Mouse (Mus musculus): Measurements from ENCODE around the gene T. TPM values are rescaled to one million over a fixed set of nuclear protein-coding genes. Genes with fewer than 3 reads are reported as not detected.

Gene T
- polyA plus RNA-seq, 1 experiment from 2014 or later: 0.94 TPM

DNA sequence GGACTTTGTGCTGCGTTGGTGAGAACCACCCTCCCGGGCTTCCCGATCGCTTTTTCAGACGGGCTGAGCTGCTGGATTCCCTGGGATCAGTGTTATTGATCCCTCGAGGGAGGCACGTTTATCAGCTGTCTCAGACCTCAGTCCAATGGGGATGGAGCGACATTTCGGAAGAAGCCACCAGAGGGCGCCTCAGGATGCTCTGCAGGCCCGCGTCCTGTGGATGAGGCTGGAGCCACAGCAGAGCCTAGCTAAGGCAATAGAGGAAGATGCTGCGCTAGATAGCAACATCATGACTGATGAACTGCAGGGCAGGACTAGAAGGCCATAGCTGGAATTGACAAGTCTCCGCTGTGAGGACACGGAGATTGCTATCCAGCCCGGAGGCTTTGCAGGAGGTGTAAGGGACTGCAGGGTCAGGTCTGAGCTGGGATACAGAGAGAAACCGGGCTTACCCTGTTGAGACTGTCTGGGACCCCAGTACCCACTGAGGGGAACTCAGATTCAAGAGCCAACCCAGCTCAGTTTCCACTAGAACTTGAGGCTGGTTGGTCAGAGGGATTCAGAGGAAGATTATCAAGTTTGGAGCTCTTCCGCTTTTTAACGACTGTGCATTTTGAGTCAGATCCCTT is 34.6 kb downstream of the T start:
- Histone ChIP-seq H3K36me3 (no peaks in the 10 kb centered on the region), H3K4me1 (no peaks in the 10 kb centered on the region), H3K27me3 (peaks cover 23% of the 10 kb centered on the region), H3K4me3 (replicated peaks) (no peak overlapping the region), H3K9ac (no peak overlapping the region), H3K4me2 (replicated peaks) (no peak overlapping the region), H3K9me3 (replicated peaks) (no peaks in the 10 kb centered on the region), H3K27ac (replicated peaks) (no peak overlapping the region)
- 16% methylated on average over 19 of the region's 19 CpGs for WGBS
- 0 out of 2 replicates have a peak, but pooled peaks have one; percentile 34 for ATAC-seq (ENCODE audit: insufficient number of reproducible peaks, low FRiP score, low TSS enrichment, low read depth)

GRCm38 (mm10) chr17:8478554-8478953 is 44.3 kb downstream of the T start:
- Histone ChIP-seq H3K4me3 (replicated peaks) (no peak overlapping the region), H3K27me3 (no peaks in the 10 kb centered on the region), H3K4me2 (replicated peaks) (no peak overlapping the region), H3K9ac (no peak overlapping the region), H3K4me1 (no peaks in the 10 kb centered on the region), H3K9me3 (replicated peaks) (no peaks in the 10 kb centered on the region), H3K36me3 (no peaks in the 10 kb centered on the region), H3K27ac (replicated peaks) (no peak overlapping the region)
- WGBS: 36% methylated on average over 3 of the region's 3 CpGs
- ATAC-seq (ENCODE audit: insufficient number of reproducible peaks, low FRiP score, low TSS enrichment, low read depth): no peak

DNA sequence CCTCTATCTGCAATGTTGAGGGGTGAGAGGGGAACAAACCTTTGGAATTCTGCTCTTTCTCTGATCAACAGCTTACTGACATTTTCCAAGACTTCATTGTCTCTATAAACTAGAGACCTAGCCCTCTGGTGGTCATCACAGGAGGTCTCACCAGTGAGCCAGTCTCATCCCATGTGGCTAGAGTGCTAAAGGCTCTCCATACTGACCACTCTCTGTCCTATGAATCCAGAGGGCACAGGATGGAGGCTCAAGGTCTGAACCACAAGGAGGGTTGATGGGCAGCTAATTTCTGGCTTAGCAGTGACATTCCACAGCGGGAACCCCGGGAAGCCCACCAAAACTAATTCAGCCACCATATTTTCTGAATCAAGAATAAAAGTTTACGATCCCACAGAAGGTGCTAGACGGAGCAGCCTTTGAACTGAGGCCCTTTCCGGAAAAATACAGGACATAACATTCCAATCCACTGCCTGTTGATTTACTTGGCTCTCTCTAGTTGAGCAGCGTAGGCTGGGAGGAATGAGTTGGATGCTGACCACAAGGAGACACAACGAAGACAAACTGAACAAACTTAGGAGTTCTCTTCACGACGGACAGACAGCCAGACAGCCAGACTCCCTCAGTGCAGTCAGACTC is 45.4 kb downstream of the T start:
- Histone ChIP-seq H3K4me3 (replicated peaks) (no peak overlapping the region), H3K36me3 (no peaks in the 10 kb centered on the region), H3K4me2 (replicated peaks) (no peak overlapping the region), H3K9me3 (replicated peaks) (no peaks in the 10 kb centered on the region), H3K4me1 (no peaks in the 10 kb centered on the region), H3K27ac (replicated peaks) (no peak overlapping the region), H3K9ac (no peak overlapping the region), H3K27me3 (no peaks in the 10 kb centered on the region)
- 78% methylated on average over 9 of the region's 9 CpGs for WGBS
- ATAC-seq (ENCODE audit: insufficient number of reproducible peaks, low FRiP score, low TSS enrichment, low read depth): no peak

GRCm38 (mm10) chr17:8481797-8482196 is 47.6 kb downstream of the T start:
- Histone ChIP-seq H3K9ac (no peak overlapping the region), H3K27me3 (no peaks in the 10 kb centered on the region), H3K4me3 (replicated peaks) (no peak overlapping the region), H3K4me2 (replicated peaks) (no peak overlapping the region), H3K4me1 (no peaks in the 10 kb centered on the region), H3K36me3 (no peaks in the 10 kb centered on the region), H3K27ac (replicated peaks) (no peak overlapping the region), H3K9me3 (replicated peaks) (no peaks in the 10 kb centered on the region)
- WGBS: 88% methylated on average over 10 of the region's 10 CpGs
- ATAC-seq (ENCODE audit: insufficient number of reproducible peaks, low FRiP score, low TSS enrichment, low read depth): no peak

DNA sequence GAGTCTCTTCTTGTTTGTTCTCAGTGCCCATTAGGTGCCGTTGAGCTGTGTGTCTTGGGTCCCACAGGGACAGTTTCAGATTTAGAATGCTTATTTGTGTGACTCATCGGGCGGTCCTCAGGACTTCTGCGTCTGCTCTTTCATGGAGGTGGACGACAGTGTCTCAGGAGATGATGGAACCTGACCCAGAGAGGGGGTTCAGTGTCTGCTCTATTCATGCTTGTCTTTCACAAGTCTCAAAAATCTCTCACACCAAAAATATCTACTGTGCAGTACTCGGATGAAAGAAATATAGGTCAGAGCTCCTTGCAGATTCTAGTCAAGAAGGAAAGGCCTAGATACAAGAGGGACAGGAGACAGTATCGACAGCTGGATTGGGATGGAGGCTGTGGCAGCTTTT is 48.7 kb downstream of the T start:
- Histone ChIP-seq H3K9ac (no peak overlapping the region), H3K9me3 (replicated peaks) (no peaks in the 10 kb centered on the region), H3K4me1 (peaks cover 4% of the 10 kb centered on the region; the same call in 1 of the 2 replicates), H3K4me2 (replicated peaks) (no peak overlapping the region), H3K27me3 (no peaks in the 10 kb centered on the region), H3K4me3 (replicated peaks) (no peak overlapping the region), H3K36me3 (no peaks in the 10 kb centered on the region), H3K27ac (replicated peaks) (no peak overlapping the region)
- 81% methylated on average over 7 of the region's 7 CpGs for WGBS
- no peak for ATAC-seq (ENCODE audit: insufficient number of reproducible peaks, low FRiP score, low TSS enrichment, low read depth)

GRCm38 (mm10) chr17:8484246-8484645 is 50.0 kb downstream of the T start:
- Histone ChIP-seq H3K4me2 (replicated peaks) (no peak overlapping the region), H3K36me3 (no peaks in the 10 kb centered on the region), H3K9ac (no peak overlapping the region), H3K9me3 (replicated peaks) (no peaks in the 10 kb centered on the region), H3K27ac (replicated peaks) (no peak overlapping the region), H3K4me1 (peaks cover 5% of the 10 kb centered on the region; the same call in 1 of the 2 replicates), H3K27me3 (no peaks in the 10 kb centered on the region), H3K4me3 (replicated peaks) (no peak overlapping the region)
- no peak for ATAC-seq (ENCODE audit: insufficient number of reproducible peaks, low FRiP score, low TSS enrichment, low read depth)
- 60% methylated on average over 3 of the region's 3 CpGs for WGBS

DNA sequence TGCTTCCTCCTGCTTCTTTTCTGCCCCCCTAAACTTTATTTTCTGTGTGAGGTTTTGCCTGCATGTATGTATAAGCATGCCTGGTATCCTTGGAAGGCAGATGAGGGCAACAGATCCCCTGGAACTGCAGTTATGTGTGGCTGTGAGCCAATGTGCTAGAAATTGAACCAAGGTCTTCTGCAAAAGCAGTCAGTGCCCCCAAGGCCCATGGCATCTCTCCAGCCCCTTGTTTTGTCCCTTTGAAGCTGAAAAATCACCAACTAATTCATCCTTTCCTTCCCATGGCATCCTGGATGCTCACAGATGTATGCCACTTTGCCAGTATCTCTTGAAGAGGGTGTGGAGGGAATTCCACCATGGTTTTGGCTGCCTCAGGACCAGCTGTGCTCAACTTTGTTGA is 50.9 kb downstream of the T start:
- H3K4me1 ChIP-seq: peaks cover 5% of the 10 kb centered on the region; the same call in 1 of the 2 replicates
- no peaks in the 10 kb centered on the region for H3K27me3 ChIP-seq
- H3K9ac ChIP-seq: no peak overlapping the region
- no peaks in the 10 kb centered on the region for H3K9me3 ChIP-seq (replicated peaks)
- no peaks in the 10 kb centered on the region for H3K36me3 ChIP-seq
- H3K4me2 ChIP-seq (replicated peaks): no peak overlapping the region
- no peak overlapping the region for H3K27ac ChIP-seq (replicated peaks)
- no peak overlapping the region for H3K4me3 ChIP-seq (replicated peaks)
- ATAC-seq (ENCODE audit: insufficient number of reproducible peaks, low FRiP score, low TSS enrichment, low read depth): no peak

DNA sequence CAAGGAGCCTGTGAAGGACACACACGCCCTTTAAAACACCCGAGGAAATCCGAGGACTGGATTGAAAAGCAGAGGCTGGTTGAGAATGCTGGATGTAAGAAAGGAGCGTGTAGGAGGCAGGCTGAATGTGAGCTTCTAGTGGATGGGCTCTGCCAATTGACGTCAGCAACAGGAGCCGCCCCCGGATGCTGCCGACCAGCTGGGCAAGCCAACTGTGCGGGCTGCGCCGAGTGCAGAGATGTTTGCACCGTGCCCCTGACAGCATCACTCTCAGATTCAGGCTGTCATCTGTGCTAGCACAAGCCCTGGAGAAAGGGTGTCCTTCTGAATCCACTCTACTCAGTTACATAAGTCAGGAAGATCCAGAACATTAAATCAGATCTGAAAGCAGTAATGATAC is 53.6 kb downstream of the T start:
- Histone ChIP-seq H3K9ac (no peak overlapping the region), H3K27me3 (no peaks in the 10 kb centered on the region), H3K9me3 (replicated peaks) (no peaks in the 10 kb centered on the region), H3K36me3 (no peaks in the 10 kb centered on the region), H3K4me3 (replicated peaks) (no peak overlapping the region), H3K4me1 (peaks cover 5% of the 10 kb centered on the region; the same call in 1 of the 2 replicates), H3K4me2 (replicated peaks) (0 out of 2 replicates have a peak overlapping the region, but pooled peaks have one; percentile 10), H3K27ac (replicated peaks) (no peak overlapping the region)
- ATAC-seq (ENCODE audit: insufficient number of reproducible peaks, low FRiP score, low TSS enrichment, low read depth): no peak
- 42% methylated on average over 12 of the region's 12 CpGs for WGBS

GRCm38 (mm10) chr17:8490971-8491370 is 56.7 kb downstream of the T start:
- H3K27me3 ChIP-seq: no peaks in the 10 kb centered on the region
- ATAC-seq (ENCODE audit: insufficient number of reproducible peaks, low FRiP score, low TSS enrichment, low read depth): no peak
- no peak overlapping the region for H3K4me3 ChIP-seq (replicated peaks)
- no peak overlapping the region for H3K9ac ChIP-seq
- H3K4me2 ChIP-seq (replicated peaks): no peak overlapping the region
- peaks cover 5% of the 10 kb centered on the region; the same call in 1 of the 2 replicates for H3K4me1 ChIP-seq
- H3K27ac ChIP-seq (replicated peaks): no peak overlapping the region
- 82% methylated on average over 5 of the region's 5 CpGs for WGBS
- no peaks in the 10 kb centered on the region for H3K36me3 ChIP-seq
- no peaks in the 10 kb centered on the region for H3K9me3 ChIP-seq (replicated peaks)

Other genes with a start within 250 kb of the T start
- gene Ccr6, start 198.4 kb upstream of the T start, polyA plus RNA-seq (2015; fragmentation: Nextera tagmentation; extraction: Ambion mirVana): 0.37 TPM in 1 of 2 replicates, not detected in the other
- gene Mpc1, start 151.5 kb upstream of the T start, polyA plus RNA-seq (2015; fragmentation: Nextera tagmentation; extraction: Ambion mirVana): 159 and 161 TPM in 2 replicates
- 60.6 and 72.1 TPM in 2 replicates for gene Sft2d1, start 123.3 kb upstream of the T start, polyA plus RNA-seq (2015; fragmentation: Nextera tagmentation; extraction: Ambion mirVana)
- 0.35 and 1.2 TPM in 2 replicates for gene Prr18, start 97.0 kb upstream of the T start, polyA plus RNA-seq (2015; fragmentation: Nextera tagmentation; extraction: Ambion mirVana)
- gene T2, start 78.4 kb upstream of the T start, polyA plus RNA-seq (2015; fragmentation: Nextera tagmentation; extraction: Ambion mirVana): 0.60 and 1.2 TPM in 2 replicates
- gene Pde10a, start 90.9 kb downstream of the T start, polyA plus RNA-seq (2015; fragmentation: Nextera tagmentation; extraction: Ambion mirVana): 3.0 and 3.9 TPM in 2 replicates
- 0.25 TPM in 1 of 2 replicates, not detected in the other for gene Gm17087, start 132.5 kb downstream of the T start, polyA plus RNA-seq (2015; fragmentation: Nextera tagmentation; extraction: Ambion mirVana)